Mouse (Mus musculus): ENCODE results near the gene Syt5. TPM values are rescaled to one million over a fixed set of nuclear protein-coding genes. Genes with fewer than 3 reads are reported as not detected.
"Not testable (repeated sequence)": the region's sequence is repeated elsewhere in the genome, so short reads cannot be mapped to it uniquely, and the experiment has no call there.

The Syt5 gene
- polyA plus RNA-seq (2014; fragmentation: Nextera tagmentation; extraction: Ambion mirVana) = 5.8 and 8.1 TPM in 2 replicates

DNA sequence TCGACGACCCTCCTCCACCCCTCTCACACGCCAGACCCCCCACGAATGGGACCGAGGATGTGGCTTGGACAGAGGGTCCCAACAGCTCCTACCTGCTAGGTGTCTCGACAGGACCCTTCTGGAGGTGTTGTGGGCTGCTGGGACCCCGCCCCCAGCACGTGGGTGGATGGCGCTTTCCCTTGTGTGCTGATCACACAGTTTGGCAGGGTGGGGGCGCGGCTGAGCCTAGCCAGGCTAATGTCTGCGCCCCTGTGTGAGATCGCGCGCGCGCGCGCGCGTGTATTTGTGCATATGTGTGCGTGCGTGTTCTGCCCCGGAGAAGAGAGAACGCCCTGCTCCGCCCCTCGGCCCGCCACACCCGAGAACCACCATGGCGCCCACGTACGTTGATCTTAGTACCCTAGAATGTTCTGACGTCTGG is at the start of gene Syt5:
Syt5 (minus strand) TSS at position 321 of the 421 bp plus-strand sequence.
- WGBS = 5% methylated on average over 27 of the region's 33 CpGs

DNA sequence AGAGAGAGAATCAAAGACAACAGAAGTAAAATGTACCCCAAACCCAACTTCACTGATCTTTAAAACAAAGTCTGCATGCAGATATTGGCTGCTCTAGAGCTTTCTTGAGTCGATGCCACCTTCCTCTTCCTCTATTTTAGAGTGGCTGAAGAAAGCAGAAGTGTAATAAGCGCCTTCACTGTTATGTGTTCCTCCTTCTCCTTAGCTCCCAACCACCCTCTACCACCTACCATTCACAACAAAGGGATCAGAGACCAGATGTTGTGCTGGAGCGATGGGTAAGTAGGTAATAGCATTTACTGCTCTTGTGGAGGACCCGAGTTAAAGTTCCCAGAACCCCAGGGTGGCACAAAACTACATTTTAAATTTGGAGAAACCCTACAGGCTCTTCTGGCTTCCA is 49.7 kb upstream of the Syt5 start:
- H3K27me3 ChIP-seq (replicated peaks; ENCODE audit: control insufficient read depth, insufficient read depth, low read length); DNase-seq (ENCODE audit: low spot score); ATAC-seq (ENCODE audit: low read depth); H3K36me3 ChIP-seq (ENCODE audit: control insufficient read depth, insufficient read depth, low read length); H3K27ac ChIP-seq (replicated peaks; ENCODE audit: low read depth, low read length); H3K9ac ChIP-seq (ENCODE audit: low read depth, low read length); H3K4me3 ChIP-seq (ENCODE audit: low read depth, low read length); H3K4me2 ChIP-seq (ENCODE audit: low read depth, low read length); H3K4me1 ChIP-seq (ENCODE audit: control insufficient read depth, insufficient read depth, low read length); H3K9me3 ChIP-seq (ENCODE audit: control insufficient read depth, low read length): not testable (repeated sequence)
- 59% methylated on average over 4 of the region's 4 CpGs for WGBS

More for the DNA sequence above, at the start of gene Syt5:
- peak; percentile 69 for ATAC-seq (ENCODE audit: low read depth)
- Histone ChIP-seq H3K4me2 (ENCODE audit: low read depth, low read length) (peak within 1 kb of the TSS; percentile 60), H3K36me3 (ENCODE audit: control insufficient read depth, insufficient read depth, low read length) (no peaks in the 10 kb centered on the region), H3K27me3 (replicated peaks; ENCODE audit: control insufficient read depth, insufficient read depth, low read length) (no peaks in the 10 kb centered on the region), H3K4me3 (ENCODE audit: low read depth, low read length) (peak within 1 kb of the TSS; percentile 31), H3K4me1 (ENCODE audit: control insufficient read depth, insufficient read depth, low read length) (peaks cover 12% of the 10 kb centered on the region; the same call in 1 of the 2 replicates), H3K9ac (ENCODE audit: low read depth, low read length) (peak within 1 kb of the TSS; percentile 53), H3K9me3 (ENCODE audit: control insufficient read depth, low read length) (no peaks in the 10 kb centered on the region), H3K27ac (replicated peaks; ENCODE audit: low read depth, low read length) (no peak within 1 kb of the TSS)
- DNase-seq (ENCODE audit: low spot score) = peak; percentile 44

DNA sequence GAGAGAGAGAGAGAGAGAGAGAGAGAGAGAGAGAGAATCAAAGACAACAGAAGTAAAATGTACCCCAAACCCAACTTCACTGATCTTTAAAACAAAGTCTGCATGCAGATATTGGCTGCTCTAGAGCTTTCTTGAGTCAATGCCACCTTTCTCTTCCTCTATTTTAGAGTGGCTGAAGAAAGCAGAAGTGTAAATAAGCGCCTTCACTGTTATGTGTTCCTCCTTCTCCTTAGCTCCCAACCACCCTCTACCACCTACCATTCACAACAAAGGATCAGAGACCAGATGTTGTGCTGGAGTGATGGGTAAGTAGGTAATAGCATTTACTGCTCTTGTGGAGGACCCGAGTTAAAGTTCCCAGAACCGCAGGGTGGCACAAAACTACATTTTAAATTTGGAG is 34.1 kb upstream of the Syt5 start:
- DNase-seq (ENCODE audit: low spot score); H3K36me3 ChIP-seq (ENCODE audit: control insufficient read depth, insufficient read depth, low read length); H3K4me2 ChIP-seq (ENCODE audit: low read depth, low read length); H3K9me3 ChIP-seq (ENCODE audit: control insufficient read depth, low read length); H3K4me3 ChIP-seq (ENCODE audit: low read depth, low read length); H3K9ac ChIP-seq (ENCODE audit: low read depth, low read length); H3K27me3 ChIP-seq (replicated peaks; ENCODE audit: control insufficient read depth, insufficient read depth, low read length); H3K27ac ChIP-seq (replicated peaks; ENCODE audit: low read depth, low read length); ATAC-seq (ENCODE audit: low read depth); H3K4me1 ChIP-seq (ENCODE audit: control insufficient read depth, insufficient read depth, low read length): not testable (repeated sequence)
- 76% methylated on average over 3 of the region's 3 CpGs for WGBS

DNA sequence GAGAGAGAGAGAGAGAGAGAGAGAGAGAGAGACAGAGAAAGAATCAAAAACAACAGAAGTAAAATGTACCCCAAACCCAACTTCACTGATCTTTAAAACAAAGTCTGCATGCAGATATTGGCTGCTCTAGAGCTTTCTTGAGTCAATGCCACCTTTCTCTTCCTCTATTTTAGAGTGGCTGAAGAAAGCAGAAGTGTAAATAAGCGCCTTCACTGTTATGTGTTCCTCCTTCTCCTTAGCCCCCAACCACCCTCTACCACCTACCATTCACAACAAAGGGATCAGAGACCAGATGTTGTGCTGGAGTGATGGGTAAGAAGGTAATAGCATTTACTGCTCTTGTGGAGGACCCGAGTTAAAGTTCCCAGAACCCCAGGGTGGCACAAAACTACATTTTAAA is 25.0 kb upstream of the Syt5 start:
- H3K27ac ChIP-seq (replicated peaks; ENCODE audit: low read depth, low read length); ATAC-seq (ENCODE audit: low read depth): not testable (repeated sequence)
- WGBS = 59% methylated on average over 2 of the region's 2 CpGs

DNA sequence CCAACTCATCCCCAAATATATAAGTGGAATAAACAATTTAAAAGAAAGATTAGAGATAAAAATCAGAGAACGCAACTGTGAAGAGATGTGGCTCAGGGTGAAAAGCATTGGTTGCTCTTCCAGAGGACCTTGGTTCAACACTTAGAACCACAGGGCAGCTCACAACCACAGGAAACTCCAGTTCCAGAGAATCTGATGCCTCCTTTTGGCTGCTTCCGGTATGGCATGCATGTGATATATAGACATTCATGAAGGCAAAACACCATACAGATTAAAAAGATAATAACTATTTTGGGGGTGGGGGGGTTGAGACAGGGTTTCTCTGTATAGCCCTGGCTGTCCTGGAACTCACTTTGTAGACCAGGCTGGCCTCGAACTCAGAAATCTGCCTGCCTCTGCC is 15.3 kb upstream of the Syt5 start:
- Histone ChIP-seq H3K27me3 (replicated peaks; ENCODE audit: control insufficient read depth, insufficient read depth, low read length) (no peaks in the 10 kb centered on the region), H3K9me3 (ENCODE audit: control insufficient read depth, low read length) (no peaks in the 10 kb centered on the region), H3K36me3 (ENCODE audit: control insufficient read depth, insufficient read depth, low read length) (no peaks in the 10 kb centered on the region), H3K27ac (replicated peaks; ENCODE audit: low read depth, low read length) (no peak overlapping the region), H3K4me1 (ENCODE audit: control insufficient read depth, insufficient read depth, low read length) (no peaks in the 10 kb centered on the region), H3K4me2 (ENCODE audit: low read depth, low read length) (no peak overlapping the region), H3K9ac (ENCODE audit: low read depth, low read length) (no peak overlapping the region), H3K4me3 (ENCODE audit: low read depth, low read length) (no peak overlapping the region)
- WGBS = 97% methylated on average over 3 of the region's 3 CpGs
- no peak for DNase-seq (ENCODE audit: low spot score)
- no peak for ATAC-seq (ENCODE audit: low read depth)

More for the DNA sequence above, 25.0 kb upstream of the Syt5 start:
- not testable (repeated sequence) for H3K4me3 ChIP-seq (ENCODE audit: low read depth, low read length); H3K9ac ChIP-seq (ENCODE audit: low read depth, low read length); H3K4me1 ChIP-seq (ENCODE audit: control insufficient read depth, insufficient read depth, low read length); H3K4me2 ChIP-seq (ENCODE audit: low read depth, low read length); DNase-seq (ENCODE audit: low spot score); H3K9me3 ChIP-seq (ENCODE audit: control insufficient read depth, low read length); H3K36me3 ChIP-seq (ENCODE audit: control insufficient read depth, insufficient read depth, low read length); H3K27me3 ChIP-seq (replicated peaks; ENCODE audit: control insufficient read depth, insufficient read depth, low read length)

DNA sequence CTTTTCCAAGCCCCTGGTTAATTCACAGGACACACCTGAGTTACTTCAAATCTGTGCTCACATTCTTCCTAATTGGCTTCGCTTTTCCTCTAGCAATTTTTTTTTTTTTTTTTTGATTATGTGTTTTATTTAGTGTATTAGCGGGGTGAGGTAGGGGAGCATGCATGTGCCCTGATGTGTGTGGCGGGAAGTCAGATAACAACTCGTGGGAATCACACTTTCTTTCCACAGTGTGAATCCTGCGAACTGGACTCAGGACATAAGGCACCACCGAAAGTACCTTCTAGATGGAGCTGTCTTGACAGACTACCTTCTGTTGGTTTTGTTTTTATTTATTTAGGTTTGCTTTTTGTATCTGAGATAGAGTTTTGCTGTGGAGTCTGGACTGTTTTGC is 9.8 kb upstream of the Syt5 start:
- Histone ChIP-seq H3K27me3 (replicated peaks; ENCODE audit: control insufficient read depth, insufficient read depth, low read length) (no peaks in the 10 kb centered on the region), H3K4me2 (ENCODE audit: low read depth, low read length) (no peak overlapping the region), H3K4me1 (ENCODE audit: control insufficient read depth, insufficient read depth, low read length) (no peaks in the 10 kb centered on the region), H3K4me3 (ENCODE audit: low read depth, low read length) (no peak overlapping the region), H3K9ac (ENCODE audit: low read depth, low read length) (no peak overlapping the region), H3K27ac (replicated peaks; ENCODE audit: low read depth, low read length) (no peak overlapping the region), H3K9me3 (ENCODE audit: control insufficient read depth, low read length) (no peaks in the 10 kb centered on the region), H3K36me3 (ENCODE audit: control insufficient read depth, insufficient read depth, low read length) (no peaks in the 10 kb centered on the region)
- DNase-seq (ENCODE audit: low spot score) (no peak), ATAC-seq (ENCODE audit: low read depth) (no peak; the same call in 1 of the 2 replicates)
- 79% methylated on average over 6 of the region's 6 CpGs for WGBS

DNA sequence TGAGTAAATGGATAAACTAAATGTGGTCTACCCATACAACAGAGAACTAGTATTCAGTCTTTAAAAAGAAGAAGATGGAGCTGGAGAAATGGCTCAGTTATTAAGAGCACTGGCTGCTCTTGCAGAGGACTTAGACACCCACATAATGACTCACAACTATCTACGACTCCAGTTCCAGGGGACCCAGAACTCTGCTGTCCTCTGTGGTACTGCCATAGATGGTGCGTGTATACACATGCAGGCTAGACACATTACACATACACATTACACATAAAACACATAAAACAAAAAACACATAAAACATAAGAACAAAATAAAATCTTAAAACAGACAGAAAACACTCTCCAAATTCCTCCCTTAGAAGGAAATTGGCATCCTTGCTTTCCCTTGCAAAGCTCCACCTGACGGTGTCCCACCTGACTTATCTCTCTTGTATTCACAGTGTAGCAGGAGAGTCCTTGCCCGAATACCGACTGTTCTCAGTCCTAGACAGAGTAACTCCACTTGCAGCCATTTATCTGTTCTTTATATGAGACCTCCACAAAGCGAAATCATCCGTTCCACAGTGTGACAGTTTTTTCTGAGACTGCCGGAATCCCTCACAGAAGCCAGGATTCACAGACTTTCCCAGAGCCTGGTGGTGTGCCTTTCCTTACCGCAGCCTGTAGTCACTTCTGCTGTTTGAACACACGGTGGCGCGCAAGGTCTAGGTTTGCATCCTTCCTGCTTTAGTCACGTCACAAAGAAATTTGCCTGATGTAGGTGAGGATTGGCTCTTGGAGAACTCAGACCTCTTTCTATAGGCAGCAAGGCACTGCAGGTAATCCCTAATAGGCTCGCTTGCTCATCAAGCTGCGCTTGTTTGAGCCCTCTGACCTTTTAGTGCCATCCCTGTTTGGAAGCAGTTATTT is 9.2 kb upstream of the Syt5 start:
- 24% methylated on average over 15 of the region's 15 CpGs for WGBS
- Histone ChIP-seq H3K4me3 (ENCODE audit: low read depth, low read length) (no peak overlapping the region), H3K9me3 (ENCODE audit: control insufficient read depth, low read length) (no peaks in the 10 kb centered on the region), H3K36me3 (ENCODE audit: control insufficient read depth, insufficient read depth, low read length) (no peaks in the 10 kb centered on the region), H3K27me3 (replicated peaks; ENCODE audit: control insufficient read depth, insufficient read depth, low read length) (no peaks in the 10 kb centered on the region), H3K9ac (ENCODE audit: low read depth, low read length) (no peak overlapping the region), H3K27ac (replicated peaks; ENCODE audit: low read depth, low read length) (no peak overlapping the region), H3K4me2 (ENCODE audit: low read depth, low read length) (no peak overlapping the region), H3K4me1 (ENCODE audit: control insufficient read depth, insufficient read depth, low read length) (no peaks in the 10 kb centered on the region)
- ATAC-seq (ENCODE audit: low read depth) = peak; percentile 94
- peak; percentile 92 for DNase-seq (ENCODE audit: low spot score)

DNA sequence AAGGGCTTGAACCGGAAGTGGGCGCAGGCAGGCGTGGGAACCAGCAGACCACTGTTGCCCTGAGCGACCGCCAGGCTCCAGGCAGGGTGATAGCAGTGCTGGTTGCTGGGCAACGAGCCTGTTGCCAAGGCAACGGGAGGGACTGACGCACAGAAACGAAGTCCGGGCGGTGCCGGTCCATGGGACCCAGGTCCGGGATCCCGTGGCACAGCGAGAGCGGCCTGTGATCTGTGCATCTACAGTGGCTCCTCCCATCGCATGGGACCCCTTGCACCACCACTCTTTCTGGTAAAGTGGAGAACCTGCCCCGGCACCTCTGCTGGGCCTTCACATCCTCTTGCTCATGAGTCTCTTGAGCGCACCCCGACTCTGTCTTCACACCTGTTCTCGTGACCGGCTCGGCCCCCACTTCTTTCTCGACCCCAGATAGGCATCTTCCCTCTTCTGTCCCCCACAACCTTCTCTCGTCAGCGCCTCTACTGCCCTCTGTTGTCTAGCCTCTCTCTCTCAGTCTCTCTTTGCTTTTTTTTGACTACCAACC is 680 bp downstream of the Syt5 start:
- Histone ChIP-seq H3K9me3 (ENCODE audit: control insufficient read depth, low read length) (no peaks in the 10 kb centered on the region), H3K4me3 (ENCODE audit: low read depth, low read length) (peak overlapping the region; percentile 31), H3K27me3 (replicated peaks; ENCODE audit: control insufficient read depth, insufficient read depth, low read length) (no peaks in the 10 kb centered on the region), H3K9ac (ENCODE audit: low read depth, low read length) (peak overlapping the region; percentile 53), H3K27ac (replicated peaks; ENCODE audit: low read depth, low read length) (no peak overlapping the region), H3K4me2 (ENCODE audit: low read depth, low read length) (peak overlapping the region; percentile 60), H3K4me1 (ENCODE audit: control insufficient read depth, insufficient read depth, low read length) (peaks cover 12% of the 10 kb centered on the region; the same call in 1 of the 2 replicates), H3K36me3 (ENCODE audit: control insufficient read depth, insufficient read depth, low read length) (no peaks in the 10 kb centered on the region)
- ATAC-seq (ENCODE audit: low read depth) = peak; percentile 87
- peak; percentile 71 for DNase-seq (ENCODE audit: low spot score)
- WGBS = 2% methylated on average over 26 of the region's 26 CpGs
